Mouse (Mus musculus): Measurements from ENCODE around the gene Gm17361. TPM values are rescaled to one million over a fixed set of nuclear protein-coding genes. Genes with fewer than 3 reads are reported as not detected.
"Not testable (repeated sequence)": the region's sequence is repeated elsewhere in the genome, so short reads cannot be mapped to it uniquely, and the experiment has no call there.

Gene Gm17361
- not detected for total RNA-seq (2021)

GRCm38 (mm10) chrX:125003863-125004262, at the start of gene Gm17361:
Gene Gm17361 (plus strand): TSS chrX:125004163.
- DNase-seq; intact Hi-C loops (cut with DNase I): not testable (repeated sequence)

All from left cerebral cortex, postnatal 4 days (tissue).